Mouse (Mus musculus) spleen, postnatal 4 days (tissue): ENCODE data around the gene Sptbn1.

ENCODE experiments used
- DNase-seq, 2 experiments: peaks; one replicate each; pipeline ENCODE4 v3.0.0; 2022; ENCODE audit warnings: low spot score in 2 of 2

Sptbn1 gene

DNA sequence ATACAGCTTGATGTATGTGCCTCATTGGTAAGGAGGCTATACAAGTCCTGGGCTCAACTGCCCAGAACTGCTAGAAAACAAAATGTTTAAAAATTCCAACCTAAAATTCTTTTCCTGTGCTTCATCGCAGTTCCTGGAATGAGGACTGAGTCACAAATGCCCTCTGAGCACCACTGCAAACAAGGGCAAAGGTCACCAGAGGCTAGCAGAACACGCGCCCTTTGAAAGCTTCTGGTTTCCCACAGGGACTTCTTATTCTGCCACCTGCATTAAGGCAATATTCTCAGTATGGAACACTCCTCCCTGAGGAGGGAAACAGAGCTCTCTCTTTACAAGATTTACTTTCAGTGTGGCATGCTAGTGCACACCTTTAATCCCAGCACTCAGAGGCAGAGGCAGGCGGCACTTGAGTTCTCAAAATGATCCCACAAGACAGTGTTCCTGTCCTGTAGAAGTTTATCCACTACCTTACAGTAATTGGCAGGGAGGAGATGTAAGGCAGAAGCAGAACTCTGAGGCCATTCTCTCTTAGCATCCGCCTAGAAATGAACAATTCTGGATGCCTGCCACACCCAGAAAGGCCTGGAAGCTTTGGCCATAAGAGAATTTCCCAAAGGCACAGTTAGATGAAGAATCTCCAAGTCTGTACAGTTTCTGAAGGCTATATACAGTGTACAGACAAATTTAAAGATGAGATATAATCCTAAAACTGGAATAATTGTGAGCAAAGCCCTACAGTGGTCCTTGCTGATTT is 56.1 kb downstream of the Sptbn1 start:
- DNase-seq: no peak

DNA sequence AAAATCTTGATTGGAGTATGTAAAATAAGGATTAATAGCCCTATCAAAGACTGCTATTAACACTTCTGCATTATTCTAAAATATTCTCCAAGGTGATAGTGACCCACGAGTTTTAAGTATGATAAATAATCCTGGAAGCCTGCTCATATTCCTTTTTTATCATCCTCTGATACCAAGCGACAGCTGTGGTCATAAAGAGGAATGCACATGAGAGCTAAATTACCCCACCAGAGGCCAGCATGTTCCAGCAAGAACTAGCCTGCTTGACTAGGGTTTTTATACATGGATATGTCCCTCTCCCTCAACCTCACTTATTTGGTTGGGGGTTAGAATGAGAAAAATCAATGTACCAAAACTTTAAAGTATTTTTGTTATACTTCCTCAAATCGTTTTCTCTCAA is 56.8 kb downstream of the Sptbn1 start:
- no peak for DNase-seq

DNA sequence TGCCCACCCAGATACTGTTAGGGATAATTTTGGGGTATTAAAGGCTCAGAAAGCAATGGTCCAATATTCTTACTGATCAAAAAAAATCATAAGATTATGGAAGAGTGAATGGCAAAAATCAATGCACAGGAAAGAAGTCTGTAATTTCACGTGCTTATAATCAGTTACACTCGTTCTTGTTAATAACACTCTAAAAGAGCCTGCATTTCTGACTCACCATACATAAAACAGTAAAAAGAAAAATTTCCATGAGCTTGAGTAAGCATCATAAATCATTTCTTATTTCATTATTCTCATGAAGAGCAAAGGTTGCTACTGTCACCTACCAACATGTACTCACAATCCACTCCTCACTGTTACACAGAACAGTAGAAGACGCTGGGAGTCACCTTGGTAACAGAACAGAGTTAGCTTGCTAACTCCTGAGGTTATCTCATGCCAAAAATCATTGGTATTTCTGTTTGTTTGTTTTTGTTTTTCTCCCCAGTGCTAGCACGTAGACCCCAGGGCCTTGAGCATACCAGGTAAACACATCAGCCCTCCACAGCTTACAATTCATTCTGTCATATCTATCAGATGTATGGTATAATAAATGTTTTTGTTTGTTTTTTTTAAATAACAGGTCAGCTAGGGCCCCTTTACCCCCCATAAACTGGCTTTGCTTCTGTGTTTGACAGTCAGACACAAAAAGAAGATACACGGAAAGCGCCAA is 57.7 kb downstream of the Sptbn1 start:
- no peak for DNase-seq

- DNase-seq: no peak
These were observed 58.5 kb downstream of the Sptbn1 start for GRCm38 (mm10) chr11:30209495-30209894.

DNA sequence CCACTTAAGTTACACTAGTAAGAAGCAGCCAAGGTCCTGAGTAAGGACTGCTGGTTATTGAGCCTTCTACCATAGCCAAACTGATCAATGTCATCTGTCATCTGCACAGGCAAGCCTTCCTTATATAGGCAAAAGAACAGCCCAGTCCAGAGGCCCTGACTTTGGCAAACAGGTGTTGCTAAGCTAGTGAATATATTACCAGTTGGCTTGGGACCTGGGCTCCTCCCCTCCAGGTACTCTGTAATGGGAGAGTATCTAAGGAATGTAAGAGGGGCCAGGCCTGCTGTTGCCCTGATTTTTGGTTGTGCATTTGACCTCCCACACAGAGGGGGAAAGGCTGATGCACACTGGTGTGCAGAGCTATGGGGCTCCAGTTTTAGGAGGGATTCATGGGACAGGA is 63.6 kb downstream of the Sptbn1 start:
- no peak for DNase-seq

DNA sequence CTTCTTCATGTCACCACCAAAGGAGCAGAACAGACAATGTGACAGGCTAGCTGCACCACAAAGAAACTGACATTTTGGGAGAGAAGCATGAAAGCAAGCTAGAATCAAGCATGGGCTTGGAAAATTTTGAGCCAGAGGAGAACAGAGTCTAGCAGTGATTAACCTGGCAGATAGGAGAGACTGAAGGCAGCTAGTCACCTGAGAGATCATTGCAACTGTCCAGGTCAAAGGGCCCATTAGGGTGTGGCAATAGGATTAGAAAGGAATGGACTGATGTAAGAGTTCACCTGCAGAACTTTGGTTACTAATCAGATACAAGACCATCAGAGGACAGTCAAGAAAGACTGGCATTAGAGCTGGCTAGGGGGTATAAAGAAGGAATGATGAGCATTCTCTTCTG is 67.6 kb downstream of the Sptbn1 start:
- no peak for DNase-seq

DNA sequence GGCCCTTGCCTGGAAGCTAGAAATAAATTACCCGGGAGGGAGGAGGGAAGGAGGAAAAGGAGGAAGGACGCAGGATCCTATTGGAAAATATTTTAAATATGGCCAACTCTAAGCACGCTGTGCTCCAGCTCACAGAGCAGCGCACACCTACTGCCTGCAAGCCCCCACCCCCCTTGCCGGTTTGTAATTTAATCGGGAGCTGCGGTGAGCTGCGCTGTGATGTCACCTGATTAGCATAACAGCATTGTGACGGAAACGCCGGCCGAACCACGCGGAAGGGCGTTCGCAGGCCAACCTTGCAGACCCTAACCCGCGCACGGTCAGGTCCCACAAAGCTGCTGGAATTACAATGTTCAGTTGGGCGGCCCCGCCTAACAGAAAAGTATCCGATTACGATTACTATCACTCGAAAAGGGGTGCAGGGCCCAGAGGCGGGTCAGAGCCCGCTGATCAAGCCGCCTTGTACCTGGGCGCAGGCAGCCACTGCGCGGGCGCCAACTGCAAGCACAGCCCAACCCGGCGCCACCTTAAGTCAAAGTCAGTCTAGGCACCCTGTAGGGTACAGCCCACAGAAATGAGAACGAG is 69.8 kb downstream of the Sptbn1 start:
- peak; percentile 69 to 84 for DNase-seq

- DNase-seq: peak; percentile 33 to 74
These were observed 70.3 kb downstream of the Sptbn1 start for GRCm38 (mm10) chr11:30197564-30198090.

- DNase-seq: no peak
These were observed 71.5 kb downstream of the Sptbn1 start for GRCm38 (mm10) chr11:30196368-30197070.

- DNase-seq: no peak
These were observed 72.2 kb downstream of the Sptbn1 start for GRCm38 (mm10) chr11:30195756-30196155.

DNA sequence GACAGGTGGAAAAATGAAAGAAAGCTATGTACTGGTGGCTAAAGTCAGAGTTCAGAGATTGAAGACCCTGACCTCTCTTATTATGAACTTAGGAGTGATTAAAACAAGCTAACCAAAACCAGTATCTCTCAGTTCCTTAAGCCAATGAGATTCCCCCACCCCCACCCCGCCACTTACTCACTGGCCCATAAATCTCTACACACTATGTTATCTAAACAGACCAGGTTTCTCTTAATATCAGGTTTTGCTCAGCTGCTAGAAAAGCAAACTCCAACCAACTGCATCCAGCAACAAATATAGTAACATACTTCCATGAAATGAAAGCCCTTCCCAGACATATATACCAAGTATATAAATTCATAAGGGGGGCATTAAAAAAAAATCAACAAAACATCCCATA is 73.2 kb downstream of the Sptbn1 start:
- DNase-seq: no peak

- no peak for DNase-seq
These were observed 77.0 kb downstream of the Sptbn1 start for GRCm38 (mm10) chr11:30190959-30191358.

GRCm38 (mm10) chr11:30190119-30190518 is 77.9 kb downstream of the Sptbn1 start:
- DNase-seq: no peak

- DNase-seq: peak in 1 of 2 experiments; percentile 23
These were observed 81.0 kb downstream of the Sptbn1 start for GRCm38 (mm10) chr11:30186902-30187470.

DNA sequence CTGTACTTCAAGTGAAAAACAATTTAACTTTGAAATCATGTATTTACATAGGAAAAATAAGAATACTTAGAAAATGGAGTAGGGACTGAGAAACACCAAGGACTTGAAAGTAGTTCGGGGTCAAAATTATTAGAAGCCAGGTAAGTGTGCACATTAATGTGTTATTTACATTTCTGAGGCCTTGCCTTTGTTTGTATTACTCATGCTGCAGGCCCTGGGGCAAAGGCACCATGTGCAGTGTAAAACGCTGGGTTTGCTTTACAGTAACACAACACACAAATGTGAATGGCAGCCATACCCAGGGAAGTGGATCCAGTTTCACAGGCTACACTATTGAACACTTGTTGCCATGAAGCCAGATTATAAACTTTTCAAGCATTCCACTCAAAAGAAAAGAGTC is 83.4 kb downstream of the Sptbn1 start:
- no peak for DNase-seq

GRCm38 (mm10) chr11:30182716-30183411 is 85.1 kb downstream of the Sptbn1 start:
- DNase-seq: no peak

- DNase-seq: no peak
These were observed 89.8 kb downstream of the Sptbn1 start for GRCm38 (mm10) chr11:30178193-30178592.

GRCm38 (mm10) chr11:30177145-30177840 is 90.7 kb downstream of the Sptbn1 start:
- no peak for DNase-seq

DNA sequence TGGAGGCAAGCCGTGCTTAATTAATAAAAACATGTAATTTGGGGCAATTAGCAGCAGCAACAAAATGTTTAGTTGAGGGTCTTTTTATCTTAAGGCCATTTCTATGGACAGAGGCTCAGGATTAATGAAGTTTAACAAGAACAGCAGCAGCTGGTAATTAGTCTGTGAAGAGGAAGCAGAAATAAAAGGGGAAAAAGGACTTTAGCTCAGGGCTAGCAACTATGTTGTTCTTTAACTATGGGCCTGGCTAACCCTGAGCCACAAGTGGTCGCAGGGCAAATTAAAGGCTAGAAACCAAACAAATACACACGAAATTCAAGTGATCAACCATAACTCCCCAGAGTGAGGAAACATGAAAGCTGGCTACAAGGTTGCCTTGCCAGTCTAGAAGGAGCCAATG is 91.9 kb downstream of the Sptbn1 start:
- DNase-seq: no peak

- DNase-seq: no peak
These were observed 92.4 kb downstream of the Sptbn1 start for GRCm38 (mm10) chr11:30175623-30176022.
